Mouse (Mus musculus) limb, embryonic 10.5 days (tissue): ENCODE data around the gene Cplx3. TPM values are rescaled to one million over a fixed set of nuclear protein-coding genes. Genes with fewer than 3 reads are reported as not detected.

ENCODE experiments used
- DNase-seq: peaks from one replicate; pipeline ENCODE4 v3.0.0-alpha.2; 2017; ENCODE audit warnings: low spot score
- H3K27ac ChIP-seq: fragments of 300-500 bp; sonication (generic); 2 replicates; pipeline ENCODE4 v1.5.1; 2016; ENCODE audit warnings: mild to moderate bottlenecking
- H3K27me3 ChIP-seq: fragments of 300-500 bp; sonication (generic); 2 replicates; pipeline ENCODE4 v1.6.1; 2016; ENCODE audit warnings: low read depth, mild to moderate bottlenecking; ENCODE audit not compliant: poor library complexity, severe bottlenecking
- H3K36me3 ChIP-seq: fragments of 300-500 bp; sonication (generic); 2 replicates; pipeline ENCODE4 v1.6.1; 2016; ENCODE audit warnings: mild to moderate bottlenecking, moderate library complexity
- H3K4me1 ChIP-seq: fragments of 300-500 bp; sonication (generic); 2 replicates; pipeline ENCODE4 v1.6.1; 2016
- H3K4me3 ChIP-seq: fragments of 300-500 bp; sonication (generic); 2 replicates; pipeline ENCODE4 v1.5.1; 2016; ENCODE audit warnings: mild to moderate bottlenecking, moderate library complexity
- H3K9me3 ChIP-seq: fragments of 300-500 bp; sonication (generic); replicated peaks from 2 replicates; pipeline ENCODE4 v1.6.1; 2016; ENCODE audit warnings: mild to moderate bottlenecking
- WGBS: fragments of 180-500 bp; shearing (Covaris S2); methylation state at CpG from one replicate; pipeline ENCODE4 v1.1.7; 2016; 5-methylcytosine and 5-hydroxymethylcytosine counted together
- polyA plus RNA-seq: library from polyadenylated mRNA; unstranded; fragments of >200 nt; fragmentation: Nextera tagmentation; extraction: Ambion mirVana; gene quantifications from 2 replicates; pipeline ENCODE4 v1.2.1, GENCODE M21; 2016

Gene Cplx3
- polyA plus RNA-seq, 1 experiment from 2014 or later: not detected

- H3K27ac ChIP-seq: peak overlapping the region; percentile 98
- H3K27me3 ChIP-seq: no peaks in the 10 kb centered on the region
- H3K4me3 ChIP-seq: peak overlapping the region; percentile 79
- peaks cover 31% of the 10 kb centered on the region for H3K36me3 ChIP-seq
- no peak for DNase-seq
- H3K9me3 ChIP-seq: no peaks in the 10 kb centered on the region
- WGBS: under 1% methylated on average over 18 of the region's 18 CpGs
- H3K4me1 ChIP-seq: peaks cover 66% of the 10 kb centered on the region
Observed at GRCm38 (mm10) chr9:57644442-57644943, 38.4 kb upstream of the Cplx3 start.

GRCm38 (mm10) chr9:57643856-57644180 is 37.7 kb upstream of the Cplx3 start:
- WGBS: 68% methylated on average over 7 of the region's 7 CpGs

GRCm38 (mm10) chr9:57643169-57643855 is 37.2 kb upstream of the Cplx3 start:
- Histone ChIP-seq H3K27ac (peak overlapping the region; percentile 98), H3K27me3 (no peaks in the 10 kb centered on the region), H3K4me3 (peak overlapping the region; percentile 79), H3K9me3 (no peaks in the 10 kb centered on the region), H3K36me3 (peaks cover 34% of the 10 kb centered on the region), H3K4me1 (peaks cover 78% of the 10 kb centered on the region)
- DNase-seq: no peak
- WGBS: 83% methylated on average over 9 of the region's 9 CpGs

More at GRCm38 (mm10) chr9:57643856-57644180, 37.7 kb upstream of the Cplx3 start:
- DNase-seq: no peak
- Histone ChIP-seq H3K27me3 (no peaks in the 10 kb centered on the region), H3K9me3 (no peaks in the 10 kb centered on the region), H3K27ac (peak overlapping the region; percentile 98), H3K4me3 (peak overlapping the region; percentile 79), H3K4me1 (peaks cover 73% of the 10 kb centered on the region), H3K36me3 (peaks cover 31% of the 10 kb centered on the region)

GRCm38 (mm10) chr9:57641775-57642550 is 35.9 kb upstream of the Cplx3 start:
- Histone ChIP-seq H3K36me3 (peaks cover 40% of the 10 kb centered on the region), H3K9me3 (no peaks in the 10 kb centered on the region), H3K4me1 (peaks cover 91% of the 10 kb centered on the region), H3K27me3 (no peaks in the 10 kb centered on the region), H3K4me3 (no peak overlapping the region), H3K27ac (no peak overlapping the region)
- no peak for DNase-seq
- WGBS: 90% methylated on average over 13 of the region's 13 CpGs

GRCm38 (mm10) chr9:57641022-57641421 is 34.9 kb upstream of the Cplx3 start:
- no peaks in the 10 kb centered on the region for H3K27me3 ChIP-seq
- peaks cover 89% of the 10 kb centered on the region for H3K4me1 ChIP-seq
- WGBS: 72% methylated on average over 1 of the region's 1 CpGs
- H3K36me3 ChIP-seq: peaks cover 40% of the 10 kb centered on the region
- H3K4me3 ChIP-seq: peak overlapping the region; percentile 19
- H3K27ac ChIP-seq: 0 out of 2 replicates have a peak overlapping the region, but pooled peaks have one; percentile 84
- no peak for DNase-seq
- no peaks in the 10 kb centered on the region for H3K9me3 ChIP-seq

- H3K36me3 ChIP-seq: peaks cover 43% of the 10 kb centered on the region
- H3K4me3 ChIP-seq: peak overlapping the region; percentile 19
- peak overlapping the region; percentile 84 for H3K27ac ChIP-seq
- H3K4me1 ChIP-seq: peaks cover 83% of the 10 kb centered on the region
- no peaks in the 10 kb centered on the region for H3K9me3 ChIP-seq
- 20% methylated on average over 15 of the region's 15 CpGs for WGBS
- DNase-seq: no peak
- H3K27me3 ChIP-seq: no peaks in the 10 kb centered on the region
Observed at GRCm38 (mm10) chr9:57640384-57640783, 34.3 kb upstream of the Cplx3 start.

- H3K4me1 ChIP-seq: peaks cover 79% of the 10 kb centered on the region
- peak overlapping the region; percentile 84 for H3K27ac ChIP-seq
- 82% methylated on average over 5 of the region's 5 CpGs for WGBS
- no peaks in the 10 kb centered on the region for H3K27me3 ChIP-seq
- no peaks in the 10 kb centered on the region for H3K9me3 ChIP-seq
- H3K36me3 ChIP-seq: peaks cover 48% of the 10 kb centered on the region
- DNase-seq: no peak
- H3K4me3 ChIP-seq: peak overlapping the region; percentile 32
Observed at GRCm38 (mm10) chr9:57639661-57640328, 33.7 kb upstream of the Cplx3 start.

- Histone ChIP-seq H3K27me3 (no peaks in the 10 kb centered on the region), H3K4me3 (peak overlapping the region; percentile 32), H3K9me3 (no peaks in the 10 kb centered on the region), H3K36me3 (peaks cover 56% of the 10 kb centered on the region), H3K4me1 (peaks cover 74% of the 10 kb centered on the region), H3K27ac (peak overlapping the region; percentile 84)
- WGBS: 33% methylated on average over 8 of the region's 8 CpGs
- no peak for DNase-seq
Observed at GRCm38 (mm10) chr9:57638651-57639459, 32.8 kb upstream of the Cplx3 start.

- WGBS: 65% methylated on average over 6 of the region's 6 CpGs
- peak overlapping the region; percentile 84 for H3K27ac ChIP-seq
- H3K4me1 ChIP-seq: peaks cover 68% of the 10 kb centered on the region
- no peaks in the 10 kb centered on the region for H3K9me3 ChIP-seq
- H3K27me3 ChIP-seq: no peaks in the 10 kb centered on the region
- DNase-seq: no peak
- peak overlapping the region; percentile 32; the same call in 1 of the 2 replicates for H3K4me3 ChIP-seq
- H3K36me3 ChIP-seq: peaks cover 58% of the 10 kb centered on the region
Observed at GRCm38 (mm10) chr9:57637741-57638322, 31.8 kb upstream of the Cplx3 start.

GRCm38 (mm10) chr9:57637272-57637671 is 31.2 kb upstream of the Cplx3 start:
- H3K9me3 ChIP-seq: no peaks in the 10 kb centered on the region
- no peak overlapping the region for H3K4me3 ChIP-seq
- H3K27ac ChIP-seq: peak overlapping the region; percentile 84
- peaks cover 57% of the 10 kb centered on the region for H3K36me3 ChIP-seq
- H3K4me1 ChIP-seq: peaks cover 63% of the 10 kb centered on the region
- DNase-seq: no peak
- H3K27me3 ChIP-seq: no peaks in the 10 kb centered on the region
- 78% methylated on average over 3 of the region's 3 CpGs for WGBS

GRCm38 (mm10) chr9:57633481-57634024 is 27.5 kb upstream of the Cplx3 start:
- H3K9me3 ChIP-seq: no peaks in the 10 kb centered on the region
- no peaks in the 10 kb centered on the region for H3K27me3 ChIP-seq
- 46% methylated on average over 4 of the region's 4 CpGs for WGBS
- H3K27ac ChIP-seq: no peak overlapping the region
- no peak overlapping the region for H3K4me3 ChIP-seq
- no peak for DNase-seq
- H3K36me3 ChIP-seq: peaks cover 76% of the 10 kb centered on the region
- H3K4me1 ChIP-seq: peaks cover 25% of the 10 kb centered on the region
